Mouse (Mus musculus): ENCODE results near the gene Zbtb4. TPM values are rescaled to one million over a fixed set of nuclear protein-coding genes. Genes with fewer than 3 reads are reported as not detected.

Gene Zbtb4
- polyA plus RNA-seq, 1 experiment: 69.8 TPM

DNA sequence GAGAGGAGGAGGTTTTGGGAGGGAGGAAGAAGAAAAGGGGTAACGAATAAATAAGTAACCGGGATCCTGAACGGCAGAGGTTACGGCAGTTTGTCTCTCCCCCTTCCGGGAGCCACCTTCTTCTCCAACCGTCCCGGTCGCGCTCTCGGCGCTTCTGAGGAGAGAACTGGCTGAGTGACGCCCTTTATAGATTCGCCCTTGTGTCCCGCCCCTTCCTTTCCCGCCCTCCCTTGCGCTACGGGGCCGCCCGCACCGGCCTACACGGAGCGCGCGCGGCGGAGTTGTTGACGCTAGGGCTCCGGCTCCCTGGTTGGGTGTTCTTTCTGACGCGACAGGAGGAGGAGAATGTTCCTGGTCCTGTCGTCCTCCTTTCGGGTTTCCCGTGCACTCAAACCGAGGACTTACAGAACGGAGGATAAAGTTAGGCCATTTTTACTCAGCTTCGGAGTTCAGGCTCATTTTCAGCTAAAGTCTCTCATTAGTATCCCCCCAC, 7.2 kb upstream of the Zbtb4 start, which contains the start of gene Polr2a:
TSS of gene Polr2a (minus strand) at position 160 of the 493 bp plus-strand sequence.
- peak; percentile 98 to 99 for DNase-seq
- TF ChIP-seq CTCF (IDR thresholded peaks at IDR 0.05; ENCODE audit: borderline replicate concordance, insufficient read depth, low read depth, low read length) (peak; percentile 13; the same call in 1 of the 2 replicates), POLR2A (IDR thresholded peaks at IDR 0.05; ENCODE audit: borderline replicate concordance, insufficient read depth, low read length) (peak; percentile 99)
- H3K27me3 ChIP-seq (ENCODE audit: control insufficient read depth, insufficient read depth, low read length): no peaks in the 10 kb centered on the region
- WGBS: under 1% methylated on average over 36 of the region's 36 CpGs
- peak within 1 kb of the TSS; percentile 93 for H3K27ac ChIP-seq (ENCODE audit: insufficient read depth, low read length)
- peak within 1 kb of the TSS; percentile 92 for H3K4me3 ChIP-seq (replicated peaks; ENCODE audit: insufficient read depth, low read depth, low read length)
- H3K4me1 ChIP-seq (ENCODE audit: control insufficient read depth, insufficient read depth, low read length): peaks cover 10% of the 10 kb centered on the region

DNA sequence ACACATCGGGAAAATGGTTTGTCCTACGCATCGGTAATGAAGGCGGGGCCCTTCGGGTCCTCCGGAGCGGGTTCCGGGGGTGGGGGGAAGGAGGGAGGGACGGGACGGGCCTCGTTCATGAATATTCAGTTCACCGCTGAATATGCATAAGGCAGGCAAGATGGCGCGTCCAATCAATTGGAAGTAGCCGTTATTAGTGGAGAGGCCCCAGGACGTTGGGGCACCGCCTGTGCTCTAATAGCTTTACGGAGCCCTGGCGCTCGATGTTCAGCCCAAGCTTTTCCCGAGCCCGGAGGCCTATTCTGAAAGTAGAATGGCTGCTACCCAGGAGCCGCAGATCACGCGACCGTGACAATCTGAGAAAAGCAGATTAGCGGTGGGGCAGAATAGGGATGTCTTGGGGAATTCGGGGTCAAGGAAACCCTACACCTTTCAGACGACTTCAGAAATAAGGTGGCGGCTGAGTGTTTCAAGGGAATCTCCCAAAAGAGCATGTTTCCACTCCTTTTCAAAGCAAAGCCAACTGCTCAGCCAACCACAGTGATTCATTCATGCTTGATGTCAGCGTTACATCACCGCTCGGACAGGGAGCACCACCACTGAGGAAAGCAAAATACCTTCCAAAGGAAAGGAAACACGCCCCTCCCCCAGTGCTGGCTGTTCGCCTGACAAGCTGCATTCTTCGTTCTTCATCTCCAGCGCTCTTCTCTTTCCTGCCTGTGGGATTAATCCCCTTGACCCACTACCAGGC, 6.6 kb upstream of the Zbtb4 start:
- WGBS: under 1% methylated on average over 37 of the region's 37 CpGs
- H3K4me3 ChIP-seq (replicated peaks; ENCODE audit: insufficient read depth, low read depth, low read length): peak overlapping the region; percentile 92
- TF ChIP-seq POLR2A (IDR thresholded peaks at IDR 0.05; ENCODE audit: borderline replicate concordance, insufficient read depth, low read length): peak; percentile 63; the same call in 1 of the 2 replicates
- no peak for TF ChIP-seq CTCF (IDR thresholded peaks at IDR 0.05; ENCODE audit: borderline replicate concordance, insufficient read depth, low read depth, low read length)
- no peaks in the 10 kb centered on the region for H3K27me3 ChIP-seq (ENCODE audit: control insufficient read depth, insufficient read depth, low read length)
- peak; percentile 94 for DNase-seq
- H3K27ac ChIP-seq (ENCODE audit: insufficient read depth, low read length): peak overlapping the region; percentile 93
- peaks cover 10% of the 10 kb centered on the region for H3K4me1 ChIP-seq (ENCODE audit: control insufficient read depth, insufficient read depth, low read length)

DNA sequence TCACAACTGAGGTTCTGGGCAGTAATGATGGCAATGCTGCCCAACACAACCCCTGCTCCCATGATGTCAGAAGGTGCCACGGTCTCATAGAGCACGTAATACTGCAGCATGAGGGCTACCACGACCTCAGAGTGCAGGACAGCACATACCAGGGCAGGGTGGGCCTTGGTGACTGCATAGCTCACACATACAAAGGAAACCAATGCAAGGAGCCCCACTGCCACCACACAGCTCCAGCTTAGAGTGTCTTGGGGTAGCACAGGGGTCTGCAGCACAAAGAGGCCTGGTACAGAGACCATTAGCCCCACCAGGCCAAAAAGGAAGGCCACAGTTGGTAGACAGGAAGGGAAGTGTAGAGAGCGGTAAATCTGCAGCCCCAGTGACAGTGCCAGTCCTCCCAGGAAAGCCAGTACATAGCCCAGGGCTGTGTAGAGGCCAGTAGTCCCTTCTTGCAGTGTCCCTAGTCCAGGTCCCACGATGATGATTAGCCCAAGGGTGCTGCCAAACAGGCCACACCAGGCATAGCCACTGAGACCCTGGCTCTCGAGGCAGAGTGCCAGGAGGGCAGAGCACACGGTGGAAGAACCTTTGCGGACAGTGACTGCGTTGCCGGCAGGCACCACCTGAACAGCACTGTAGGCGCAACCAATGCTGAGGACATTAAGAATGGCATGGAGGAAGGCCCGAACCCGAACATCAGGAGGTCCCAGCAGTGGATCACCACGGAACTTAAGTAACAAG, 5.4 kb upstream of the Zbtb4 start:
- peaks cover 13% of the 10 kb centered on the region for H3K4me1 ChIP-seq (ENCODE audit: control insufficient read depth, insufficient read depth, low read length)
- 62% methylated on average over 14 of the region's 14 CpGs for WGBS
- DNase-seq: peak; percentile 43 to 46
- H3K27me3 ChIP-seq (ENCODE audit: control insufficient read depth, insufficient read depth, low read length): no peaks in the 10 kb centered on the region
- TF ChIP-seq CTCF (IDR thresholded peaks at IDR 0.05; ENCODE audit: borderline replicate concordance, insufficient read depth, low read depth, low read length) (no peak), POLR2A (IDR thresholded peaks at IDR 0.05; ENCODE audit: borderline replicate concordance, insufficient read depth, low read length) (no peak)
- peak overlapping the region; percentile 93 for H3K27ac ChIP-seq (ENCODE audit: insufficient read depth, low read length)
- H3K4me3 ChIP-seq (replicated peaks; ENCODE audit: insufficient read depth, low read depth, low read length): peak overlapping the region; percentile 7

- H3K4me1 ChIP-seq (ENCODE audit: control insufficient read depth, insufficient read depth, low read length): peaks cover 16% of the 10 kb centered on the region
- 0 out of 2 replicates have a peak overlapping the region, but pooled peaks have one; percentile 93 for H3K27ac ChIP-seq (ENCODE audit: insufficient read depth, low read length)
- no peak for DNase-seq
- WGBS: 87% methylated on average over 7 of the region's 7 CpGs
- no peak overlapping the region for H3K4me3 ChIP-seq (replicated peaks; ENCODE audit: insufficient read depth, low read depth, low read length)
- no peaks in the 10 kb centered on the region for H3K27me3 ChIP-seq (ENCODE audit: control insufficient read depth, insufficient read depth, low read length)
- no peak for TF ChIP-seq CTCF (IDR thresholded peaks at IDR 0.05; ENCODE audit: borderline replicate concordance, insufficient read depth, low read depth, low read length)
- TF ChIP-seq POLR2A (IDR thresholded peaks at IDR 0.05; ENCODE audit: borderline replicate concordance, insufficient read depth, low read length): no peak
Measured at GRCm38 (mm10) chr11:69760901-69761200, 4.9 kb upstream of the Zbtb4 start.

DNA sequence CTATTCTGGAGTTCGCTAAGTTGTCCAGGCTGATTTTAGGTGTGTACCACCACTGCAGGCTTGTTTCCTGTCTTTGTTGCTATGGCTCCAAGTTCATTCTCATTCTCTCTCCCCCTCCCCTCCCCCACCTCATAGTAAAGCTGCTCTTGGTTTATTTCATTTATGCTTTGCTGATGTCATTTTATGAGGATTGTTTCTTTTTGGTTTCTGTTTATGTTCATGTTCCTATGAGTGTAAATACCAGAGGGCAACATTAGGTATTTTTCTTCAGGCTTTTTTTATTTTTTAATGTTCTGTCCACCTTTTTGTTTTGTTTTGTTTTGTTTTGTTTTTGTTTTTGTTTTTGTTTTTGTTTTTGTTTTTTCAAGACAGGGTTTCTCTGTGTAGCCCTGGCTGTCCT, 3.8 kb upstream of the Zbtb4 start, which contains the start of gene Slc35g3:
TSS of gene Slc35g3 (minus strand) at position 101 of the 400 bp plus-strand sequence.
- no peaks in the 10 kb centered on the region for H3K27me3 ChIP-seq (ENCODE audit: control insufficient read depth, insufficient read depth, low read length)
- no peak for DNase-seq
- TF ChIP-seq POLR2A (IDR thresholded peaks at IDR 0.05; ENCODE audit: borderline replicate concordance, insufficient read depth, low read length): no peak
- TF ChIP-seq CTCF (IDR thresholded peaks at IDR 0.05; ENCODE audit: borderline replicate concordance, insufficient read depth, low read depth, low read length): no peak
- no peak within 1 kb of the TSS for H3K4me3 ChIP-seq (replicated peaks; ENCODE audit: insufficient read depth, low read depth, low read length)
- H3K27ac ChIP-seq (ENCODE audit: insufficient read depth, low read length): 0 out of 2 replicates have a peak within 1 kb of the TSS, but pooled peaks have one; percentile 93
- H3K4me1 ChIP-seq (ENCODE audit: control insufficient read depth, insufficient read depth, low read length): peaks cover 16% of the 10 kb centered on the region
- 83% methylated on average over 1 of the region's 1 CpGs for WGBS

- TF ChIP-seq CTCF (IDR thresholded peaks at IDR 0.05; ENCODE audit: borderline replicate concordance, insufficient read depth, low read depth, low read length): no peak
- TF ChIP-seq POLR2A (IDR thresholded peaks at IDR 0.05; ENCODE audit: borderline replicate concordance, insufficient read depth, low read length): no peak
- DNase-seq: no peak
- 70% methylated on average over 7 of the region's 7 CpGs for WGBS
- Histone ChIP-seq H3K27me3 (ENCODE audit: control insufficient read depth, insufficient read depth, low read length) (no peaks in the 10 kb centered on the region), H3K27ac (ENCODE audit: insufficient read depth, low read length) (no peak overlapping the region), H3K4me3 (replicated peaks; ENCODE audit: insufficient read depth, low read depth, low read length) (no peak overlapping the region), H3K4me1 (ENCODE audit: control insufficient read depth, insufficient read depth, low read length) (peaks cover 22% of the 10 kb centered on the region)
Measured at GRCm38 (mm10) chr11:69763551-69763950, 2.2 kb upstream of the Zbtb4 start.

DNA sequence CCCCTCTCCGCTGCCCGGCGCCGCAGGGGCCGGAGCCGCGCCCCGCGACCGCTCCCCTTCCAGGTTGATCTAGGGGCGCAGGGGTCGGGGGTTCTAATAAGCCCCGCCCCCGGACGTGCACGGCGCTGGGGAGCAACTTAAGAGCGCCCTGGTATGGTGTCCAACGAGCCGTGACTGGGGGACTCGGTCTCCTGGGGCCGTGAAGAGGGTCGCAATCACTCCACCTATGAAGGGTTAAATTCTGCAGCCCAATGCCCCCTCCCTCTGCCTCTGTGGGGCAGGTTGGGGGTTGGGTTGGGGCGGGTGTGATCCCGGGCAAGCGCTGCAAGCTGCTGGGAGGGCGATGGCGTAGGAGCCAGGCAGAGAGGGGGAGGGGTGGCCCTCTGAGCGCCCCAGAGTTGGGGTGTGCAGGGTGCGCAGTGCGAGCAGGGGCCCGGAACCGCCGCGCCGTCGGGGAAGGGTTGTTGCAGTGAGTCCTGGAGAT, 456 bp downstream of the Zbtb4 start:
- under 1% methylated on average over 36 of the region's 37 CpGs for WGBS
- H3K27me3 ChIP-seq (ENCODE audit: control insufficient read depth, insufficient read depth, low read length): no peaks in the 10 kb centered on the region
- peak overlapping the region; percentile 87 for H3K4me3 ChIP-seq (replicated peaks; ENCODE audit: insufficient read depth, low read depth, low read length)
- peaks cover 17% of the 10 kb centered on the region; the same call in 1 of the 2 replicates for H3K4me1 ChIP-seq (ENCODE audit: control insufficient read depth, insufficient read depth, low read length)
- peak; percentile 80 to 82 for DNase-seq
- peak overlapping the region; percentile 99 for H3K27ac ChIP-seq (ENCODE audit: insufficient read depth, low read length)
- TF ChIP-seq POLR2A (IDR thresholded peaks at IDR 0.05; ENCODE audit: borderline replicate concordance, insufficient read depth, low read length) (0 out of 2 replicates have a peak, but pooled peaks have one; percentile 38), CTCF (IDR thresholded peaks at IDR 0.05; ENCODE audit: borderline replicate concordance, insufficient read depth, low read depth, low read length) (no peak)
